Mouse (Mus musculus) thymus, adult 2 months (tissue): ENCODE results near the gene Zfp422. TPM values are rescaled to one million over a fixed set of nuclear protein-coding genes. Genes with fewer than 3 reads are reported as not detected.

Source experiments
- DNase-seq: peaks from one replicate; pipeline ENCODE4 v3.0.0; 2021
- H3K27ac ChIP-seq: fragments of 200-500 bp; 2 replicates; pipeline ENCODE4 v1.5.1; 2012; ENCODE audit warnings: low read length, control low read depth; ENCODE audit not compliant: control insufficient read depth, insufficient read depth
- H3K27me3 ChIP-seq: fragments of 200-500 bp; 2 replicates; pipeline ENCODE4 v1.6.1; 2012; ENCODE audit warnings: mild to moderate bottlenecking, low read length, moderate library complexity, mixed read lengths; ENCODE audit not compliant: control insufficient read depth, insufficient read depth
- H3K36me3 ChIP-seq: fragments of 200-500 bp; 2 replicates; pipeline ENCODE4 v1.6.1; 2012; ENCODE audit warnings: mild to moderate bottlenecking, low read length, moderate library complexity; ENCODE audit not compliant: control insufficient read depth, insufficient read depth
- H3K4me1 ChIP-seq: fragments of 200-500 bp; replicated peaks from 2 replicates; pipeline ENCODE4 v1.6.1; 2012; ENCODE audit warnings: low read length; ENCODE audit not compliant: control insufficient read depth, insufficient read depth
- H3K4me3 ChIP-seq: fragments of 200-500 bp; 2 replicates; pipeline ENCODE4 v1.5.1; 2012; ENCODE audit warnings: mild to moderate bottlenecking, low read length, control low read depth, moderate library complexity; ENCODE audit not compliant: control insufficient read depth, insufficient read depth
- CTCF ChIP-seq: fragments of 200-500 bp; IDR thresholded peaks from 2 replicates; pipeline ENCODE4 v1.5.1; 2012; ENCODE audit warnings: mild to moderate bottlenecking, control low read depth, low read length, moderate library complexity, borderline replicate concordance; ENCODE audit not compliant: control insufficient read depth, poor library complexity, insufficient read depth; ENCODE audit errors: extremely low read depth
- POLR2A ChIP-seq: fragments of 200-500 bp; IDR thresholded peaks from 2 replicates; pipeline ENCODE4 v1.6.1; 2012; ENCODE audit warnings: mild to moderate bottlenecking, low read length, control low read depth, moderate library complexity; ENCODE audit not compliant: control insufficient read depth, poor library complexity, insufficient read depth; ENCODE audit errors: extremely low read depth
- WGBS: fragments of 180-500 bp; shearing (Covaris S2); methylation state at CpG from one replicate; pipeline ENCODE4 v1.1.7; 2018; 5-methylcytosine and 5-hydroxymethylcytosine counted together
- polyA plus RNA-seq: library from polyadenylated mRNA; depleted of rRNA; stranded (reverse); fragments of >200 nt; gene quantifications from 2 replicates; pipeline ENCODE4 v1.2.3, GENCODE M21; 2012

Zfp422 gene
- polyA plus RNA-seq, 1 experiment, result 50.1 TPM

DNA sequence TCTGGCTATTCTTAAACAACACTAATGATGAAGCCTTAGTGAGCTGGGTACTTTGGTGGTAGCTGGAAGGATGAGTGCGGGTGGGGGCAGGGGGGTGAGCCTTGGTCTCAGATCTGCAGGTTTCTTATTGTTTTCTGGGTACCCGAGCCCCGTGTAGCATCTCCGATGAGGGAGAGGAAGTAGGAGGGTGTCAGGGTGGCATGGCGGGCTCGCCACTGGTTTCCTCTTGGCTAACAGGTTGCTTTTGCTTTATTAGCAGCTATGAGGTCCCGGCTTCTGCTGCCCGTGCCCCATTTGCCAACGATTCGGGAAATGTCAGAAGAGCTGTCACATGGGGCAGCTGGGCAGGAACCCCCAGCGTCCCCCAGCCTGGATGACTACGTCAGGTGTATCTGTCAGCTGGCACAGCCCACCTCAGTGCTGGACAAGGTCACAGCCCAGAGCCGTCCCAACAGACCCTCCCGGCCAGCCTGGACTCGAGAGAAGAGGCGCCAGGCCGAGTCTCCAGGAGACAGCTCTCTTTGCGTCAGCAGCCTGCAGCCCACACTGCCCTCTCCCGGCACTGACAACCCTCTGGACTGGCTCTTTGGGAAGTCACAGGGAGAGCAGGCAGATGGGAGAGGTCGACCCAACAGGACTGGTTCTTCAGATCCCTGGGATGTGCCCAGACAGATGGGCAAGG is 22.8 kb upstream of the Zfp422 start:
- no peak overlapping the region for H3K4me3 ChIP-seq
- H3K4me1 ChIP-seq, result no peaks in the 10 kb centered on the region
- 14% methylated on average over 20 of the region's 20 CpGs for WGBS
- H3K36me3 ChIP-seq, result no peaks in the 10 kb centered on the region
- TF ChIP-seq CTCF (no peak), POLR2A (no peak)
- H3K27ac ChIP-seq, result no peak overlapping the region
- no peaks in the 10 kb centered on the region; the same call in 1 of the 2 replicates for H3K27me3 ChIP-seq
- DNase-seq, result no peak

DNA sequence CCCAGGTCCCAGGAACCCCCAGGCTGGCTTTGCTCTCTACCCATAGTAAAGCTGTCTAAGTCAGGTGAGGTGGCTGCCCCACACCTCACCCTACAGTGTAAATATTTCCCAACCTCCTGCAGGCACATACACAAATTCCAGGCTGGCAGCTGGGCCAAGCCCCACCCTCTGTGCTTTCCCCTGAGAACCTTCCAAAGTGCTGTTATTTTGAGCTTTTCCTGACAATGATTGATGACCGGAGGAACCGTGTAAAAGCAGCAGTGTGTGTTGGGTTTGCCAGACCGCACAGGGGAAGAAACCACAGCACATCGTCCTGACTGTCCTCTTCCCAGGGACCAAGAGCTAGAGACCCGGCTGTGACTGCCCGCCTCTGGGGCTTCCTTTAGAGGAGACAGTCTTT is 21.6 kb upstream of the Zfp422 start, which contains the start of gene Depp1:
Depp1 (plus strand) TSS at position 204 of the 400 bp plus-strand sequence.
- DNase-seq, result no peak
- Histone ChIP-seq H3K4me1 (no peaks in the 10 kb centered on the region), H3K27ac (no peak within 1 kb of the TSS), H3K4me3 (no peak within 1 kb of the TSS), H3K27me3 (no peaks in the 10 kb centered on the region; the same call in 1 of the 2 replicates), H3K36me3 (no peaks in the 10 kb centered on the region)
- WGBS, result 14% methylated on average over 6 of the region's 6 CpGs
- TF ChIP-seq CTCF, result no peak

DNA sequence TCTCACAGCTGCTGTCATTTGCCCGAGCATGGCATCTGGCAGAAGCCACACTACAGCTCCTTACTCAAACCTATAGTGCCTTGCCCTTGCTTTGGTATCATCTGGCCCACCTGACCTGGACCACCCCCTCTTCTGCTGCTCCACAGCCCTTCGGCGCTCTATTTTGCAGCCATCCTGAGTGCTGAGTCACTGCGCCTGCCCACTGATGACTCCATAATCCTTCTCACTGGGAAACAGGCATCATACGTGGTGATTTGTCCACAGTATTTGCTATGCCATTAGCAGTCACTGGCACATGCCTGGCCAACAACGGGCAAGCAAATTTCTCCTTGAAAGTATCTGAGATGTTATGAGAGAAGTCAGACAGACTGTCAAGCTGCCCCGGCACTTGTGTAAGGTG is 21.0 kb upstream of the Zfp422 start:
- Histone ChIP-seq H3K4me3 (no peak overlapping the region), H3K4me1 (no peaks in the 10 kb centered on the region), H3K36me3 (no peaks in the 10 kb centered on the region), H3K27ac (no peak overlapping the region), H3K27me3 (no peaks in the 10 kb centered on the region; the same call in 1 of the 2 replicates)
- DNase-seq, result no peak
- TF ChIP-seq POLR2A (no peak), CTCF (no peak)
- WGBS, result 59% methylated on average over 7 of the region's 7 CpGs

DNA sequence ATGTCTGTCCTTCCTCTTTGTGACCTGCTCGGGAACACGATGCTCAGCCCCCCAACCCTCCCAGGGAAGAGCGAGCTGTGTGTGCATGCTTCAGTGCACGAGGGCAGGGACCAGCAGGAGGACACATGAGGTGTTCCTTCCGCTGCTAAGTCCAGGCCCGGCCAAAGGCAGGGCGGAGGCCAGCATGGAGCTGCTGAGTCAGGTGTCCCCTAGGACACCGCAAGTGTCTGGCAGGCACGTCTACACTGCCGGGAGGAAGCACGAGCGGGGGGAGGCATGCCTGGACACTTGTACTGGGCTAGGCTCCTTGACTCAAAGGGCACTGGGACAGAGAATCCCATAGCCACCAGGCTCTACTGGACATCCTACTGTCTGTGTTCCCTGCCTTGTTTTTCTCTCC is 19.0 kb upstream of the Zfp422 start:
- no peak overlapping the region for H3K4me3 ChIP-seq
- no peaks in the 10 kb centered on the region for H3K4me1 ChIP-seq
- WGBS, result 96% methylated on average over 12 of the region's 12 CpGs
- H3K36me3 ChIP-seq, result no peaks in the 10 kb centered on the region
- no peak overlapping the region for H3K27ac ChIP-seq
- no peaks in the 10 kb centered on the region; the same call in 1 of the 2 replicates for H3K27me3 ChIP-seq
- TF ChIP-seq CTCF (no peak), POLR2A (no peak)
- no peak for DNase-seq

DNA sequence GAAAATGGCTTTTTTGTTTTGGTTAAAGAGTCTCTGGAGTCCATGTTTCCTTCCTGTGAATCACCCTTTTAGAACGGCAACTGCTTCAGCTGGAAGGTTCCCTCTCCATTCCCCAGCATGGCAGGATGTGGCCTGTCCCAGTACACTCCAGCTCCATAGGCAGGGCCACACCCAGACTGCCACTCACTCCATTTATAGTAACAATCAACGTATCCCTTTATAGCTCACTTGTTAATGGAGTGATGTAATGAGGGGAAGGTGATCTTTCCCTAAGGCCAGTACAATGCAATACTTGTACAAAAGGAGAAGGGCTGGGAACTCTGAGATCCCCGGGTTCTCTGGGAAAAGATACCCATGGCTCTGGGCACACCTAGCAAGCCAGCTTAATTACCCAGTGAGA is 15.5 kb upstream of the Zfp422 start:
- Histone ChIP-seq H3K27me3 (no peaks in the 10 kb centered on the region), H3K4me3 (no peak overlapping the region), H3K36me3 (no peaks in the 10 kb centered on the region), H3K27ac (no peak overlapping the region), H3K4me1 (no peaks in the 10 kb centered on the region)
- TF ChIP-seq POLR2A (no peak), CTCF (no peak)
- 66% methylated on average over 3 of the region's 3 CpGs for WGBS
- no peak for DNase-seq

DNA sequence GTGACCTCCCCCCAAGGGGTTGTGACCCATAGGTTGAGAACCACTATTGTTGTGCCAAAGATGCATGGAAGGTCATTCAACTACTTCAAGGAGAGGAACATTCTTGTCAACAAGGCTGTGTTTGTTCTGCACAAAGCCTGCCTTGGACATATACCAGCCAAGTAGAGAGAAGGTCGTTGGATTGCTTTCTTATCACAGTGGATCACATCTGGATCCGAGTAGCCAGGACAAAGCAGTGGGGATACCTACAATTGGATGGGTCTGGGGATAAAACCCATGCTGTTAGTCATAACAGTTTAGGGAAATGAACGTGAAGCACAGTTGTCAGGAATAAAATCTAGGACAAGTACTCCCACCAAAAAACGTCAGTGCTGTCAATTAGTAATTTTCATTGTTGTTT is 15.1 kb upstream of the Zfp422 start:
- Histone ChIP-seq H3K4me1 (no peaks in the 10 kb centered on the region), H3K27me3 (no peaks in the 10 kb centered on the region), H3K4me3 (no peak overlapping the region), H3K36me3 (no peaks in the 10 kb centered on the region), H3K27ac (no peak overlapping the region)
- DNase-seq, result no peak
- TF ChIP-seq CTCF (no peak), POLR2A (no peak)
- 88% methylated on average over 4 of the region's 4 CpGs for WGBS

DNA sequence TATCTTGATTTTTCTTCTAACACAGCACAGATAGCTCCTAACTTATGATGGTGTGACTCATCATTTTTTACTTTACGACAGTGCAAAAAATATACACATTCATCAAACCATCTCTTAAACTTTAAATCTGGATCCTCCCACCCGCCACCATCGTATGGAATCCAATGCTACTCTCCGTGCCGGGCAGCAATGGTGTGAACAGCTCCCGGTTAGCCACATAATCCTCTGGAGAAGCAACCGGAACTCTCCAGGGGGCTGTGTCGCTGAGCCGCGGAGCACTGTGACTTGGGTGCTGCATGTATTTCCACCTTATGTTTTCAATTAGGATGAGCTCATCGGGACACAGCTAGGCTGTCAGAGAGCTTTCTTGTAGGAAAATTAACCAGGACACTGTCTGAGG is 14.1 kb upstream of the Zfp422 start:
- 97% methylated on average over 11 of the region's 11 CpGs for WGBS

More for the DNA sequence above, 14.1 kb upstream of the Zfp422 start:
- H3K36me3 ChIP-seq, result no peaks in the 10 kb centered on the region
- no peak for TF ChIP-seq CTCF
- no peak for TF ChIP-seq POLR2A
- no peak overlapping the region for H3K4me3 ChIP-seq
- no peaks in the 10 kb centered on the region for H3K27me3 ChIP-seq
- H3K27ac ChIP-seq, result no peak overlapping the region
- H3K4me1 ChIP-seq, result no peaks in the 10 kb centered on the region
- no peak for DNase-seq
